Mouse (Mus musculus) cortical plate, adult 2 months (tissue): ENCODE results near the gene Dmbx1. TPM values are rescaled to one million over a fixed set of nuclear protein-coding genes. Genes with fewer than 3 reads are reported as not detected.

ENCODE experiments used
- H3K27ac ChIP-seq: fragments of 200-500 bp; 2 replicates; pipeline ENCODE4 v1.5.1; 2012; ENCODE audit warnings: low read length, control low read depth, inconsistent platforms; ENCODE audit not compliant: insufficient read depth
- H3K4me1 ChIP-seq: fragments of 200-500 bp; 2 replicates; pipeline ENCODE4 v1.6.1; 2011; ENCODE audit warnings: low read length; ENCODE audit not compliant: control insufficient read depth, insufficient read depth
- H3K4me3 ChIP-seq: fragments of 200-500 bp; 2 replicates; pipeline ENCODE4 v1.5.1; 2011; ENCODE audit warnings: mild to moderate bottlenecking, low read length, control low read depth; ENCODE audit not compliant: insufficient read depth
- CTCF ChIP-seq: fragments of 200-500 bp; IDR thresholded peaks from 2 replicates; pipeline ENCODE4 v1.5.1; 2011; ENCODE audit warnings: mild to moderate bottlenecking, control low read depth, low read length; ENCODE audit not compliant: insufficient read depth; ENCODE audit errors: extremely low read depth
- POLR2A ChIP-seq: fragments of 200-500 bp; IDR thresholded peaks from 2 replicates; pipeline ENCODE4 v1.6.1; 2011; ENCODE audit warnings: mild to moderate bottlenecking, low read length, control low read depth; ENCODE audit not compliant: insufficient read depth; ENCODE audit errors: extremely low read depth
- polyA plus RNA-seq: library from polyadenylated mRNA; depleted of rRNA; stranded (reverse); fragments of >200 nt; gene quantifications from 2 replicates; pipeline ENCODE4 v1.2.3, GENCODE M21; 2012

Dmbx1 gene
- polyA plus RNA-seq, 1 experiment = 0.04 TPM

- H3K4me1 ChIP-seq = no peaks in the 10 kb centered on the region
- H3K4me3 ChIP-seq = no peak overlapping the region
- no peak for TF ChIP-seq CTCF
- no peak overlapping the region for H3K27ac ChIP-seq
Measured at GRCm38 (mm10) chr4:115923262-115923880, 16.4 kb downstream of the Dmbx1 start.

- Histone ChIP-seq H3K4me3 (no peak overlapping the region), H3K4me1 (no peaks in the 10 kb centered on the region), H3K27ac (no peak overlapping the region)
- TF ChIP-seq CTCF (no peak), POLR2A (no peak)
Measured at GRCm38 (mm10) chr4:115922688-115923087, 17.0 kb downstream of the Dmbx1 start.

GRCm38 (mm10) chr4:115919911-115920310 lies 19.8 kb downstream of the Dmbx1 start:
- Histone ChIP-seq H3K4me1 (no peaks in the 10 kb centered on the region), H3K27ac (no peak overlapping the region), H3K4me3 (no peak overlapping the region)
- TF ChIP-seq POLR2A = no peak
- no peak for TF ChIP-seq CTCF

GRCm38 (mm10) chr4:115911586-115911985 lies 28.1 kb downstream of the Dmbx1 start:
- Histone ChIP-seq H3K27ac (no peak overlapping the region), H3K4me1 (no peaks in the 10 kb centered on the region), H3K4me3 (no peak overlapping the region)
- TF ChIP-seq POLR2A (no peak), CTCF (no peak)

- H3K4me3 ChIP-seq = no peak overlapping the region
- TF ChIP-seq POLR2A (no peak), CTCF (no peak)
- H3K4me1 ChIP-seq = no peaks in the 10 kb centered on the region
Measured at GRCm38 (mm10) chr4:115908641-115909040, 31.1 kb downstream of the Dmbx1 start.

GRCm38 (mm10) chr4:115907994-115908393 lies 31.7 kb downstream of the Dmbx1 start:
- Histone ChIP-seq H3K27ac (no peak overlapping the region), H3K4me3 (no peak overlapping the region)
- TF ChIP-seq POLR2A (no peak), CTCF (no peak)

More at GRCm38 (mm10) chr4:115908641-115909040, 31.1 kb downstream of the Dmbx1 start:
- H3K27ac ChIP-seq = no peak overlapping the region

GRCm38 (mm10) chr4:115906791-115907190 lies 32.9 kb downstream of the Dmbx1 start:
- no peaks in the 10 kb centered on the region for H3K4me1 ChIP-seq
- H3K27ac ChIP-seq = no peak overlapping the region
- no peak for TF ChIP-seq POLR2A
- TF ChIP-seq CTCF = no peak
- H3K4me3 ChIP-seq = no peak overlapping the region

More at GRCm38 (mm10) chr4:115907994-115908393, 31.7 kb downstream of the Dmbx1 start:
- H3K4me1 ChIP-seq = no peaks in the 10 kb centered on the region

GRCm38 (mm10) chr4:115905701-115906100 lies 34.0 kb downstream of the Dmbx1 start:
- Histone ChIP-seq H3K27ac (no peak overlapping the region), H3K4me3 (no peak overlapping the region), H3K4me1 (no peaks in the 10 kb centered on the region)
- no peak for TF ChIP-seq CTCF
- TF ChIP-seq POLR2A = no peak

GRCm38 (mm10) chr4:115904375-115904774 lies 35.4 kb downstream of the Dmbx1 start:
- no peak for TF ChIP-seq POLR2A
- no peak for TF ChIP-seq CTCF
- Histone ChIP-seq H3K4me3 (no peak overlapping the region), H3K27ac (no peak overlapping the region), H3K4me1 (no peaks in the 10 kb centered on the region)

GRCm38 (mm10) chr4:115902816-115903215 lies 36.9 kb downstream of the Dmbx1 start:
- Histone ChIP-seq H3K27ac (no peak overlapping the region), H3K4me3 (no peak overlapping the region), H3K4me1 (no peaks in the 10 kb centered on the region)
- TF ChIP-seq CTCF = peak; percentile 86
- no peak for TF ChIP-seq POLR2A
